Mouse (Mus musculus): ENCODE measurements around the gene Ogn.
A peak's percentile ranks its signal among the peaks of the same experiment; 100 is the strongest.

The Ogn gene

DNA sequence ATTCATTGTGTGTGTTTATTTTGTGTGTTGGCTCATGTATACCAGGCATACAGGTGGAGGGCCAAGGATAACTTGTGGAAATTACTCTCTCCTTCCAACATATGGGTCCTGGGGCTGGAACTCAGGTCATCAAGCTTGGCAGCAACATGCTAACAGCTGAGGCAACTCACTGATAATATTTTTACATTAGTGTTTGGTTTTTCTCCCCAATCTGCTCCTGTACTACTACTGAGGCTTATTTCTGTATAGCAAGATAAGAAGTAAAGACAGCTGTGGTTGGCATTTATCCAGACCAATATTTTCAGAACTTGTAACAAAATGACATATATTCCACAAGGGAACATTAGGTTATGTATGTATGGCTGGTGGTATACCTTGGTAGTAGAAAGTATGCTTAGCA is 10.5 kb downstream of the Ogn start:
- DNase-seq (ENCODE audit: low read depth, low spot score), result no peak
- no peaks in the 10 kb centered on the region for H3K36me3 ChIP-seq (ENCODE audit: control insufficient read depth, insufficient read depth, low read length, poor library complexity, severe bottlenecking)

DNA sequence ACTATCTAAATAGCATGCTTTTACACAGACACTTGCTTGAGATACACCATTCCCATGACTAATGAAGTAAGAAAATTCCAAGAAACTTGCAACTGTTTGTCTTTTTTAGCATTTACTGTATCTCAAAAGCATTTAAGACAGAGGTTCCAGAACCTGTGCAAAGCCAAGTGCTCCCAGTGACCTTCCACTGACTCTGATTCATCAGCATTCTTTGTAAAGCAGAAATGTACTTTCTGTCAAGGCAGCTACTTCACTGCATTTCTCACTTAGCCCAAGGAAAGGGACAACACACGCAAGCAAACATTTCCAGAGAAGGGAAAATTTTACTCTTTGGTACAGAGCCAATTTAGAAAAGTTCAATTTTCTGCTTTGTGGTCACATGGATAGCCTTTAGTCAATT is 15.4 kb downstream of the Ogn start:
- DNase-seq (ENCODE audit: low read depth, low spot score), result no peak
- H3K27me3 ChIP-seq (ENCODE audit: control insufficient read depth, insufficient read depth, low read length, poor library complexity, severe bottlenecking), result no peaks in the 10 kb centered on the region
- no peaks in the 10 kb centered on the region for H3K36me3 ChIP-seq (ENCODE audit: control insufficient read depth, insufficient read depth, low read length, poor library complexity, severe bottlenecking)

More for the DNA sequence above, 10.5 kb downstream of the Ogn start:
- no peaks in the 10 kb centered on the region for H3K27me3 ChIP-seq (ENCODE audit: control insufficient read depth, insufficient read depth, low read length, poor library complexity, severe bottlenecking)

DNA sequence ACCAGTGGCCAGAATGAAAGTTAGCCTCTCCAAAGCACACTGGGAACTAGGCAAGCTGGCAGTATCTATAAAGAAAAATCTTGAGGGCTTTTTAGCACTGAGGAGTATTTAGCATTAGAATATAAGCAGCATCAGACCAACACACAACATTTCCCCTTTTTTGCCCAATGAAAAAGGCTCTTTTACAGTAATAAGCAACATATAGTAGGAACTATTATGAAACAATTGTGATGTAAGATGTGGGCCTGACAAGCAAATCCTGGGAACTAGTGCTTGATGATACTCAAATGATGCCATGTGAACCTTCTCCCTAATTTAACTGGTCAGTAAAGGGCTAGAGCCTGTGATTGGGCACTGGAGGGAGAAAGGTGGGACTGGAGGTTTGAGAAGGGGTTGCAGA is 20.3 kb downstream of the Ogn start:
- DNase-seq (ENCODE audit: low read depth, low spot score), result no peak
- H3K27me3 ChIP-seq (ENCODE audit: control insufficient read depth, insufficient read depth, low read length, poor library complexity, severe bottlenecking), result no peaks in the 10 kb centered on the region
- H3K36me3 ChIP-seq (ENCODE audit: control insufficient read depth, insufficient read depth, low read length, poor library complexity, severe bottlenecking), result no peaks in the 10 kb centered on the region

DNA sequence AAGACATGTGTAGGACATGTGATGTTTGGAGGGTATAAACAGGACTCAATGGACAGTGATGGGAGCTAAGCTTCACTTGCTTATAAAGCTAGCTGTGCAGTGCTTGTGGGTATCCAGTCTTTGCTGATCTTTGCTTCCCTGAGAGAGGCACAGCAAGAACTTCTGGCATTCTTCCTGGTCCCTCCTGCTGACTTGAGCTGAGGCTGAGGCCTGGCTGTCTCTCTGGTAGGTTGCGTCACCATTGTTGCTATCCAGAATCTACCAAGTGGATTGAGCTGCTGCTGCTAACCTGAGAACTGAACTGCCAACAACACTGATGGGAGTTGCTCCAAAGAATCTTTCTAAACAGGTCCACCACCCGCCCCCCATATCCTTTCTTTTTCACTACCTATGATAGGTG is 21.2 kb downstream of the Ogn start:
- Histone ChIP-seq H3K36me3 (ENCODE audit: control insufficient read depth, insufficient read depth, low read length, poor library complexity, severe bottlenecking) (no peaks in the 10 kb centered on the region), H3K27me3 (ENCODE audit: control insufficient read depth, insufficient read depth, low read length, poor library complexity, severe bottlenecking) (no peaks in the 10 kb centered on the region)

DNA sequence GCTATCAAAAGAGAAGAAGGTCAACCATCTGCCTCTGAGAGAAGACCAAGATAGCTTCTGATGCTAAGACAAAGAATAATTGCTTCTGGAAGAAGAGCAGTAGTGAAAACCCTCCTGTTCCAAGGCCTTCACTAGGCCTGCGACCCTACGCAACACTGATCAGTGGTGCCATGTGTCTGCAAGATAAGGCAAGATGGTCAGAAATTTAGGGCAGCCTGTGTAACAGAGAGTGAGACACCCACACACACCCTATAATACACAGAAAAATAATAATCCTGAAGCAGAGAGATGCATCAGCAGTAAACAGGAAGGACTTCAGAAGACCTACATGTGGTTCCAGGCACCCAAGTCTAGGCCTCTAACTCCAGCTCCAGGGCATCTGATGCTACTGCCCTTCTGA is 32.1 kb downstream of the Ogn start:
- DNase-seq (ENCODE audit: low read depth, low spot score), result no peak
- Histone ChIP-seq H3K27me3 (ENCODE audit: control insufficient read depth, insufficient read depth, low read length, poor library complexity, severe bottlenecking) (no peaks in the 10 kb centered on the region), H3K36me3 (ENCODE audit: control insufficient read depth, insufficient read depth, low read length, poor library complexity, severe bottlenecking) (no peaks in the 10 kb centered on the region)

More for the DNA sequence above, 21.2 kb downstream of the Ogn start:
- no peak for DNase-seq (ENCODE audit: low read depth, low spot score)

DNA sequence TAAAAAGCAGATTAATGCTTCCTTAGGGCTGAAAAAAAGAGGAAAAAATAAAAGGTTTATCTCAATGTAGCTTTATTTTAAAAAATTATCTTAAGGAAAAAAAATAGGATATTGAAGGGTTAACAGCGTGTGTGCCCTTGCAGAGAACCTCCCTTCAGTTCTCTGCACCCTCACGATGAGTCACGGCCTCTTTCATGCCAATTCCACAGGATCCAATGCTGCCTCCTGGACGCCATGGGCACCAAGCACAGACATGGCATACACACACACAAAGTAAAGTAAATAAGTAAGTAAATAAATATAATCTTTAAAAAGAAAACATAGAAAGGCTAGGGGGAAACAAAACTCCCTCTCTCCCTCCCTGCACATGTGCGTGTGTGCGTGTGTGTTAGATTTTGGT is 34.8 kb downstream of the Ogn start:
- DNase-seq (ENCODE audit: low read depth, low spot score), result no peak
- Histone ChIP-seq H3K36me3 (ENCODE audit: control insufficient read depth, insufficient read depth, low read length, poor library complexity, severe bottlenecking) (no peaks in the 10 kb centered on the region), H3K27me3 (ENCODE audit: control insufficient read depth, insufficient read depth, low read length, poor library complexity, severe bottlenecking) (no peaks in the 10 kb centered on the region)

DNA sequence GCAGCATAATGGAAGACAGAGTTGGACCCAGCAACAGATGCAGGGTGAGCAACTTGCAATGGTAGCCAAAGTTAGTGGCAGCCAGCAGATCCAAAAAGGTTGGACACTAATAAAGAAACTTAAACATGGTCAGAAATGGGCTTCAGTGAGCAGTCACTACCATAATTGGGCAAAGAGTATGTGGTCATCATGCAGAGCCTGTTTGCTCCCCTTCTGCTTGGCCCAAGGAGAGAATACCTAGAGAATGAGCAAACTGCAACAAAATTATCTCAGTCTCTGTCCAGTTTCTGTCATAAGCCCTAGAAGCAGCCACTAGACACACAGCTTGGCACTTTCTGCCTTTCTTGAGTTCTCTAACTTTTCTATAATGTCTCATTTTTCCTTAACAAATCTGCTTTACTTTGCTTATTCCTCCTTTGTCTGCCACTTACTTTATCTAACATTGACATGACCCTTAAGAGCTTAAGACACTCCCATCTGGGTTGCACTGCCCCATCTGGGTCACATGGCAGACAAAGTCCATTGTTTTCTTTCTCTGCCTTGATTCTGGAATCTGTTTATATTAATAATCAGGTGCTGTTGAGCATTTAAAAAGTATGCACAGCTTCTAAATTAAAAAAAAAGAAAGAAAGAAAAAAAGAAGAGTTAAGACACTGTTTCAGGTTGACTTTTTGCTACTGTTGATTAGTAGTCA is 36.0 kb downstream of the Ogn start:
- Histone ChIP-seq H3K27me3 (ENCODE audit: control insufficient read depth, insufficient read depth, low read length, poor library complexity, severe bottlenecking) (no peaks in the 10 kb centered on the region), H3K36me3 (ENCODE audit: control insufficient read depth, insufficient read depth, low read length, poor library complexity, severe bottlenecking) (no peaks in the 10 kb centered on the region)
- no peak for DNase-seq (ENCODE audit: low read depth, low spot score)

DNA sequence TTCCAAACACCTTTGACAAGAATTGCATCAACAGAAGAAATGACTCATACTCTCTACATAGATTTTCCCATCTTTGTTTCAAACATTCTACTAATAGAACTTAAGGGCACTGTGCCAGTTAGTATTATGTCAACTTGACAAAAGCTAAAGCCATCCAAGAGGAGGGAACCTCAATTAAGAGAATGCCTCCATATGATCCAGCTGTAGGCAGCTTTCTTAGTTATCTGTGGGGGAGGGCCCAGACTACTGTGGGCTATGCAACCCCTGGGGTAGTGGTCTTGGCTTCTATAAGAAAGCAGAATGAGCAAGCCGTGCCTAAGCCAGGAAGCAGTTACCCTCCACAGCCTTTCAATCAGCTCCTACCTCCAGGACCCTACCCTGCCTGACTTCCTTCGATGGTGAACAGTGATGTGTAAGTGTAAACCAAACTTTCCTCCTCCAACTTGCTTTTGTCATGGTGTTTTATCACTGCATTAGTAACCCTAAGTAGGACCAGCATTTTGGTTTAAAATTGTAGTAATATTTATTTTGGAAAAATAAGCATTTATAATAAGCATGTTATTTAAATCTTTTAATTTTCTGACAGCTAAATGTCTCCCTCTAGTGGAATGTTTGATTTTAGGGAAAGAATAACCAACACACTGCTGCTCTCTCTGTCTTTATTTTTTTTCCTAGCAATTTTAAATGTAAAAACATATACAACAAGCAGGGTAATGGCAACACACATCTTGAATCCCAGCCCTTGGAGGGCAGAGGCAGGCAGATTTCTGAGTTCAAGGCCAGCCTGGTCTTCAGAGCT is 37.1 kb downstream of the Ogn start:
- H3K27me3 ChIP-seq (ENCODE audit: control insufficient read depth, insufficient read depth, low read length, poor library complexity, severe bottlenecking), result no peaks in the 10 kb centered on the region
- peak; percentile 51 for DNase-seq (ENCODE audit: low read depth, low spot score)
- H3K36me3 ChIP-seq (ENCODE audit: control insufficient read depth, insufficient read depth, low read length, poor library complexity, severe bottlenecking), result no peaks in the 10 kb centered on the region

DNA sequence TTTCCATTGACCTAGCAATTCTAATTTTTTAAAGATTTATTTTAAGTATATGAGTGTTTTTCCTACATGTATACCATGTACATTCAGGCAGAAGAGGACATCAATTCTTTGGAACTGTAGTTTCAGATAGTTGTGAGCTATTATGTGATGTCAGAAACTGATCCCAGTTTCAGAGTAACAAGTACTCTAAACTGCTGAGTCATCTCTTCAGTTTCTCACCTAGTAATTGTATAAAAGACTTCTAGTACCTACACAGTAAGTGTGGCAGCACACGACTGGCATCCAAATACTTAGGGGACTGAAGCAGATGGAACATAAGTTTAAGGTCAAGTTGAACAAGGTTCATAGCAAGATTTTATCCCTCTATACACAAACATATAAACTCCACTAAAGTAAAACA is 38.2 kb downstream of the Ogn start:
- Histone ChIP-seq H3K36me3 (ENCODE audit: control insufficient read depth, insufficient read depth, low read length, poor library complexity, severe bottlenecking) (no peaks in the 10 kb centered on the region), H3K27me3 (ENCODE audit: control insufficient read depth, insufficient read depth, low read length, poor library complexity, severe bottlenecking) (no peaks in the 10 kb centered on the region)
- DNase-seq (ENCODE audit: low read depth, low spot score), result no peak

DNA sequence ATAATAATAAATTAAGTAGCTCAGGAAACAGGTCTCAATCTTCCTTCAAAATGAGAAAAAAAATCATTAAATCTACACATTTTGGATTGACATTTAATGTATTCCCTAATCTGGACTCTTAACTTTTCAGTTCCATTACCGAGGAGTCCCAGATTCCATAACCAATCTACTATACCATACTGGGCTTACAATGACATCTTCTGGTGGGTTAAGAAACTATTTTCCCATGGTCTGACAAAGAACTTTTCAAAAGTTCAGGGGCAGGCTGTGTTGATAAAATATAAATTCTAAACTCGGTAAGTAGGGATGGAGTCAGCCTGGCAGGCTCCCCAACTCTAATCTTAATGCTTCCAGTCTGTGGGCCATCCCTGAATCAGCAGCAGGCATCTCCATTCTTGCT is 43.3 kb downstream of the Ogn start:
- H3K36me3 ChIP-seq (ENCODE audit: control insufficient read depth, insufficient read depth, low read length, poor library complexity, severe bottlenecking), result no peaks in the 10 kb centered on the region
- H3K27me3 ChIP-seq (ENCODE audit: control insufficient read depth, insufficient read depth, low read length, poor library complexity, severe bottlenecking), result no peaks in the 10 kb centered on the region
- no peak for DNase-seq (ENCODE audit: low read depth, low spot score)

DNA sequence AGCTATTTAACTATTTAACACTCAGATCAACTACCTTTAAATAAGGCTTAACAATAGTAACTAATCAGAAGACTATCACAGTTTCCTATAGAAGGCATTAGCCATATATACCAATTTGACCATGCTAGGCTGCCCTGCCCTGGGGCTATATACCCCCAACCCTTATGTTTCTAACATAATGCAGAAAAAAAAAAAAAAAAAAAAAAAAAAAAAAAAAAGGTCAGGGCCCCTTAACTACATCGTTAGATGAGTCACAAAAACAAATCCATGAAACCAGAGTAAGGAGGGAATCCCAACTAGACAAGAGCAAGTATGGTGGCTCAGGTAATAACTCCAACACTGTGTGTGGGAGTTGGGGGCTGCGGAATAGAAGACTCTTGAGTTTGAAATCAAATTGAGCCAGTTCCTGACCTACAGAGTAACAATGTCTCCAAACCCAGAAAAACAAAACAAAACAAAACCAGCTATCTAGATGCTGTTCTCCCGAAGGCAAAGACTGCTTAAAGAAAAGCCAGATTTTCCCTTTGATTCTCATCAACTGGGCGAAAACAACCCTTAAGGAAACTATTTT is 44.0 kb downstream of the Ogn start:
- DNase-seq (ENCODE audit: low read depth, low spot score), result no peak
- Histone ChIP-seq H3K36me3 (ENCODE audit: control insufficient read depth, insufficient read depth, low read length, poor library complexity, severe bottlenecking) (0 out of 2 replicates have a peak, but pooled peaks cover 1% of the 10 kb centered on the region), H3K27me3 (ENCODE audit: control insufficient read depth, insufficient read depth, low read length, poor library complexity, severe bottlenecking) (no peaks in the 10 kb centered on the region)

DNA sequence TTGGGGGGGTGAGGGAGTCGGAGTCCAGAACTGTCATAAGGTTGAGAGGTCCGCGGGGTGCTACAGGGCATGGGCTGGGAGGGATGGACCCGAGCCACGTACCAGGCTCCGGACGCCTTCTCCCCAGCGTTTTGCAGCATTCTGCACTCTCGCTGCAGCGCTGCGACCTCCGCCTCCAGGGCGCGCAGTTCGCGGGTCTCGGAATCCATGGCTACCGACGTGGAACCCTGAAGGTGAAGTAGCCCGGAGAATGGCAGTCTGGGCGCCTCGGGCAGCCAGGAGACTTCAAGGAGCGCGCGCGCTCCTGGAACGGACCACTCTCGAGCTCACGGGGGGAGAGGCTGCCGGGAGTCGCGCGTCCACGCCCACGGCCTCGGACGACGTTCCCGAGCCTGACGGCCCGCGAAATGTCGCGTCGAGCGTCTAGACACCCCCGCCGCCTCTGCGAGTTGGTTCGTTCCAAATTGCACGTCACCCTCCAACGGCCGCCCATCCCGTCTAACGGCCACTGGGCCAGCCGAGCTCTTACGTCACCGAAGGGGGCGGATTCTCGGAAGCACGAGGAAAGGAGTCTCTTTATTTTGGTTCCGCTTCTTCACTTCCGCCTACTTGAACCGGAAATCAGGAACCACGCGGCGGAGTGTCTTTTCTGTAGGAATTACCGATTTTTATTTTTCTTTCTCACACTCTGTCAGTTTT is 44.8 kb downstream of the Ogn start, which contains the start of the genes Cenpp and Nol8:
Cenpp (minus strand) TSS at position 305 of the 699 bp plus-strand sequence.
Nol8 (plus strand) TSS at position 598 of the 699 bp plus-strand sequence.
- Histone ChIP-seq H3K36me3 (ENCODE audit: control insufficient read depth, insufficient read depth, low read length, poor library complexity, severe bottlenecking) (peaks cover 5% of the 10 kb centered on the region), H3K27me3 (ENCODE audit: control insufficient read depth, insufficient read depth, low read length, poor library complexity, severe bottlenecking) (no peaks in the 10 kb centered on the region)
- DNase-seq (ENCODE audit: low read depth, low spot score), result peak; percentile 100

DNA sequence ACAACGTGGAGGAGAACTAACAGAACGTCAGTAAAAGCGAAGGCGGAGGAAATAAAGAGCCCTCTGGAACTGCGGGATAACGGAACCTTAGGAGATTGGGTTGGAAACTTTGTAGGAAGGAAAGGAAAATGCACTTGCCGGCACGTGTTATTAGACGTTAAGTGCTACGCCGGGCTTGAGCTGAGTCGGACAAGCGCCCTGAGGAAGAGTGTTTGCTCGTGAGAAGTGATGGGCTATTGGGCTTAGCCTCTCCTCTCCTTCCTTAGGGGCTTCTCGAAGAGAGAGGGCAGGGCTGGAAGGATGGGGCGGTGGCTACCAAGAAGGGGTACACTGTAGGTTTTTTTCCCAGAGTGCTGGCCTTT is 45.3 kb downstream of the Ogn start:
- no peak for DNase-seq (ENCODE audit: low read depth, low spot score)
- H3K36me3 ChIP-seq (ENCODE audit: control insufficient read depth, insufficient read depth, low read length, poor library complexity, severe bottlenecking), result peaks cover 5% of the 10 kb centered on the region
- H3K27me3 ChIP-seq (ENCODE audit: control insufficient read depth, insufficient read depth, low read length, poor library complexity, severe bottlenecking), result no peaks in the 10 kb centered on the region
